Mouse (Mus musculus): Measurements from ENCODE around the gene Dact3. TPM values are rescaled to one million over a fixed set of nuclear protein-coding genes. Genes with fewer than 3 reads are reported as not detected.

Gene Dact3
- polyA plus RNA-seq, 1 experiment, result 9.2 TPM

GRCm38 (mm10) chr7:16932704-16933577 lies 57.8 kb downstream of the Dact3 start:
- Histone ChIP-seq H3K4me3 (ENCODE audit: extremely low read depth, insufficient read depth, insufficient read length) (no peak overlapping the region), H3K36me3 (ENCODE audit: control insufficient read depth, insufficient read depth, low read length) (no peaks in the 10 kb centered on the region), H3K27me3 (ENCODE audit: control insufficient read depth, insufficient read depth, low read length) (no peaks in the 10 kb centered on the region), H3K4me1 (ENCODE audit: control insufficient read depth, insufficient read depth, insufficient read length) (no peaks in the 10 kb centered on the region), H3K27ac (ENCODE audit: insufficient read depth, low read length) (no peak overlapping the region)
- DNase-seq (ENCODE audit: low read depth in 1 of 2, low spot score in 2 of 2), result peak in 1 of 2 experiments; percentile 53
- no peak for TF ChIP-seq POLR2A (IDR thresholded peaks at IDR 0.05; ENCODE audit: low read depth, low read length)
- peak; percentile 26; the same call in 1 of the 2 replicates for TF ChIP-seq CTCF (IDR thresholded peaks at IDR 0.05; ENCODE audit: extremely low read depth, insufficient read depth, insufficient read length, insufficient replicate concordance)
- 41% methylated on average over 14 of the region's 14 CpGs for WGBS

Other genes with a start within 250 kb of the Dact3 start
- not detected in 2 replicates for gene Ceacam15, start 199.6 kb upstream of the Dact3 start, polyA plus RNA-seq (2012; rRNA removed)
- not detected in 2 replicates for gene Ceacam9, start 153.4 kb upstream of the Dact3 start, polyA plus RNA-seq (2012; rRNA removed)
- gene Ap2s1, start 136.9 kb upstream of the Dact3 start, polyA plus RNA-seq (2012; rRNA removed), result 159 and 271 TPM in 2 replicates
- 152 and 243 TPM in 2 replicates for gene Slc1a5, start 94.0 kb upstream of the Dact3 start, polyA plus RNA-seq (2012; rRNA removed)
- 121 and 148 TPM in 2 replicates for gene Strn4, start 59.4 kb upstream of the Dact3 start, polyA plus RNA-seq (2012; rRNA removed)
- 28.6 and 36.1 TPM in 2 replicates for gene Fkrp, start 58.6 kb upstream of the Dact3 start, polyA plus RNA-seq (2012; rRNA removed)
- 183 and 205 TPM in 2 replicates for gene Prkd2, start 32.4 kb upstream of the Dact3 start, polyA plus RNA-seq (2012; rRNA removed)
- gene Gng8, start 16.5 kb downstream of the Dact3 start, polyA plus RNA-seq (2012; rRNA removed), result 7.9 and 8.6 TPM in 2 replicates
- 9.2 and 14.9 TPM in 2 replicates for gene Ptgir, start 31.2 kb downstream of the Dact3 start, polyA plus RNA-seq (2012; rRNA removed)
- 166 and 198 TPM in 2 replicates for gene Calm3, start 48.8 kb downstream of the Dact3 start, polyA plus RNA-seq (2012; rRNA removed)
- gene Pnmal2, start 69.4 kb downstream of the Dact3 start, polyA plus RNA-seq (2012; rRNA removed), result 1.3 and 2.0 TPM in 2 replicates
- gene Pnmal1, start 84.4 kb downstream of the Dact3 start, polyA plus RNA-seq (2012; rRNA removed), result not detected in 2 replicates
- gene Gm42372, start 107.8 kb downstream of the Dact3 start, polyA plus RNA-seq (2012; rRNA removed), result 0.40 and 0.42 TPM in 2 replicates
- gene Ccdc8, start 117.4 kb downstream of the Dact3 start, polyA plus RNA-seq (2012; rRNA removed), result 2.0 and 2.2 TPM in 2 replicates
- gene Ppp5c, start 152.6 kb downstream of the Dact3 start, polyA plus RNA-seq (2012; rRNA removed), result 212 and 265 TPM in 2 replicates
- 1.2 and 1.9 TPM in 2 replicates for gene Hif3a, start 187.1 kb downstream of the Dact3 start, polyA plus RNA-seq (2012; rRNA removed)
- gene Psg16, start 198.7 kb downstream of the Dact3 start, polyA plus RNA-seq (2012; rRNA removed), result not detected in 2 replicates

All from spleen, adult 2 months (tissue).